Mouse (Mus musculus) urinary bladder, postnatal 0 days (tissue): Measurements from ENCODE around the gene Stam. TPM values are rescaled to one million over a fixed set of nuclear protein-coding genes. Genes with fewer than 3 reads are reported as not detected.

Source experiments
- polyA plus RNA-seq: library from polyadenylated mRNA; unstranded; fragments of >200 nt; fragmentation: Nextera tagmentation; extraction: Ambion mirVana; gene quantifications from 2 replicates; pipeline ENCODE4 v1.2.1, GENCODE M21; 2015

Gene Stam
- polyA plus RNA-seq: 36.3 and 38.0 TPM in 2 replicates

DNA sequence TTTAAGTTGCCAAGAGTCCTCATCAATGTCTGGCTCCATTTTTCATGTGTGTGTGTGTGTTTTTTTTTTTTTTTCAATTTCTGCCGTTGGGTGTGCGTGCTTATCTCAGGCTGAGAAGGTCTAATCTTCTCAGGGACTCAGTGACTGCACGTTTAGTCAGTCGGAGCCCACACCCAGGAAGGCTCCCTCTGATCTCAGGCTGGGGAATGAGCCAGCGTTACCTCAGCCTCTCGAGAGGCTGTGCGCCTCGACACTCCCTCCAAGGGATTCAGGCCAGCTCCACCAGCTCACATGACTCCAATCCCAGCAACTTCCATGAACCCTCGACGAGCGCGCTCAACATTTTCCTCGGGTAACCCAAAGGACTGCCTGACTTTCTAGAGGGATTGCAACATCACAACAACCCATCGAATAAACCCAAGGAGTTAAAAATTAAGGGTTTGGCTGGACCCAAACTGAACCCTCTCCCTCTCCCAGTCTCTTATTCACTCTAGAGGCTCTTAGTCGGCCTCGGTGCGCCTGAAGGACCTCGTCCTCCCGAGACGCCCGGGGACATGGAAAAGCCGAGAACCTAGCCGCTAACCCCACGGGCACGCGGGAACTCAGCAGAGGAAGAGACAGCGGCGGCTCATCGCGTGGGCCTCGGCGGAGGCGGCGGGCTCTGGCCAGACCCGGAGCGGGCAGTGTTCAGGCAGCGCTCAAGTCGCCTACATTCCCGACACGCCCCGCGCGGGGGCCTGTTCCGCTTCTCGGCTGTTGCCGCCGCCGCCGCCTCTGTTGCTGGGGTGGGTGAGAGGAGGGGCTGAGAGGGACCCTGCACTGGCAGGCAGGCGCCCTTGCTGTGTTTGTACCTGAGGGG is at the start of gene Stam:
Stam (plus strand) TSS at position 737 of the 859 bp plus-strand sequence.

GRCm38 (mm10) chr2:14055566-14056331 is 18.1 kb upstream of the Stam start, which contains the start of gene Hacd1:
Gene Hacd1 (minus strand): TSS chr2:14056135.

DNA sequence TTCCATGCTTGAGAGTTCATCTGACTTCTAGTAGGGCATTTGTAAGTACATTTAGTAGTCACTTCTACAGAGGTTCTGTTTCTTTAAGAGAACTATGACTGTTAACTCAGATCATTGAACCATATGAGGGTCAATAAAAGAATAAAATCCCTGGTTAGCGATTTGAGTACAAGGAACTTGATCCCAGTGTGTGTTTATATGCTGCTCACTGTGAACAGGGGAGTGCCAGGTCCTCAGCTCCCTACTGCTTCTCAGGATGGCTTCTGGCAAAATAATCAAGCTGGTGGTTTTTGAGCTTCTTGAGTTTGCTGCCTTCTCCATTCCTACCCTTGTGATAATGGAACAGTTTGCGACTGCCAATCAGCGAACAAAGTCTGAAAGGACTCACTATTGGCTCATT is 100.4 kb downstream of the Stam start, which contains the start of gene Tmem236:
Tmem236 (plus strand) TSS at position 190 of the 400 bp plus-strand sequence.

Other genes with a start within 250 kb of the Stam start
- 474 and 534 TPM in 2 replicates for gene Hacd1, start 18.0 kb upstream of the Stam start, polyA plus RNA-seq
- gene Tmem236, start 100.4 kb downstream of the Stam start, polyA plus RNA-seq: 0.04 and 0.05 TPM in 2 replicates
- 15.1 and 19.3 TPM in 2 replicates for gene Mrc1, start 155.3 kb downstream of the Stam start, polyA plus RNA-seq